14 mouse cellular contexts compared by ENCODE assay signal in the genomic region with DNA sequence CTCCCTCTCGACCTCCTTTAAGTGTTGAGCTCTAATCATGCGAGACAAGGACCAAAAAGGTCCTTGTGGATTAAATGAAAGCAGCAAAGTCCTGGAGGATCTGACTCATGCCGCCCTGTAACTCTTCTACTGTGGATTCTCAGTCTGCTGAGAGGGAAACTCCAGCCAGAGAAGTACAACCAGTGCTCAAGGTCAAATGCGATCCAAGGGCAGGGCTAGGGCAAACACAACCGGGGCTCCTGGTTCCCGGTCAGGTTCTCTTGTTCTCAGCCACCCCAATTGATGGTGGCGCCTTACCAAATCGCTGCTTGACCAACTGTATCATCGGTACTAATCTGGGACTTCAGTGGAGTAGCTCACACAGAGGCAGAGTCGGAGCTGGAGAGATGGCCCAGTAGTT. TPM values are rescaled to one million over a fixed set of nuclear protein-coding genes. Genes with fewer than 3 reads are reported as not detected.
DNase-seq lines count a peak whose midpoint lies in the region; ATAC-seq and TF ChIP-seq lines count a peak whose summit lies in the region.
"Had no signal": no experiment of that assay in that cellular context is flagged by ENCODE, and none has a peak within 500 bp of the region (broad histone marks: within the 10 kb centered on the region; RNA-seq: fewer than 3 reads in every experiment).

No protein-coding gene starts in this region.

- no peaks in the 10 kb centered on the region for H3K36me3 ChIP-seq in heart, embryonic 16.5 days (ENCODE audit: control insufficient read depth, insufficient read depth)
- peaks cover 6% of the 10 kb centered on the region; the same call in 1 of the 2 replicates for H3K36me3 ChIP-seq in liver, postnatal 0 days (replicated peaks; ENCODE audit: insufficient read depth, low read length)
- H3K36me3 ChIP-seq: neural tube, embryonic 13.5 days had no signal

- TF ChIP-seq EP300 in liver, postnatal 0 days (IDR thresholded peaks at IDR 0.05; ENCODE audit: low read depth) = no peak

- no peak for ATAC-seq in heart, embryonic 16.5 days (replicated peaks; ENCODE audit: extremely low read depth, insufficient read depth, low FRiP score)
- no peak for ATAC-seq in liver, postnatal 0 days
- ATAC-seq: midbrain, embryonic 13.5 days had no signal

- H3K27me3 ChIP-seq in heart, embryonic 16.5 days (ENCODE audit: control insufficient read depth, insufficient read depth, low read length) = no peaks in the 10 kb centered on the region
- H3K27me3 ChIP-seq in liver, postnatal 0 days (ENCODE audit: insufficient read depth, low read length) = no peaks in the 10 kb centered on the region
- H3K27me3 ChIP-seq: liver, embryonic 15.5 days; midbrain, embryonic 13.5 days; neural tube, embryonic 13.5 days had no signal

- peaks cover 58% of the 10 kb centered on the region for H3K4me1 ChIP-seq in heart, embryonic 16.5 days (ENCODE audit: control insufficient read depth, insufficient read depth, low read length)
- peaks cover 33% of the 10 kb centered on the region for H3K4me1 ChIP-seq in liver, postnatal 0 days (ENCODE audit: insufficient read depth)

- TF ChIP-seq CTCF in layer of hippocampus, adult 2 months (conservative IDR thresholded peaks at IDR 0.05) = no peak
- TF ChIP-seq CTCF in liver, postnatal 0 days (IDR thresholded peaks at IDR 0.05; ENCODE audit: low read depth) = no peak

- H3K9ac ChIP-seq in heart, embryonic 16.5 days (ENCODE audit: low read length) = peak overlapping the region; percentile 51
- no peak overlapping the region for H3K9ac ChIP-seq in liver, postnatal 0 days (replicated peaks)
- H3K9ac ChIP-seq: liver, embryonic 15.5 days; midbrain, embryonic 13.5 days; neural tube, embryonic 13.5 days had no signal

- peak overlapping the region; percentile 82; the same call in 1 of the 2 replicates for H3K27ac ChIP-seq in layer of hippocampus, adult 2 months
- H3K27ac ChIP-seq in heart, embryonic 16.5 days (ENCODE audit: low read length) = peak overlapping the region; percentile 74
- H3K27ac ChIP-seq in liver, postnatal 0 days (ENCODE audit: low read depth) = no peak overlapping the region
- H3K27ac ChIP-seq: midbrain, embryonic 13.5 days; neural tube, embryonic 13.5 days had no signal

- H3K4me2 ChIP-seq in heart, embryonic 16.5 days (ENCODE audit: low read depth, low read length) = no peak overlapping the region
- H3K4me2 ChIP-seq in liver, postnatal 0 days (ENCODE audit: low read depth, low read length) = no peak overlapping the region
- H3K4me2 ChIP-seq: liver, embryonic 15.5 days; midbrain, embryonic 13.5 days; neural tube, embryonic 13.5 days had no signal

- H3K9me3 ChIP-seq in heart, embryonic 16.5 days (replicated peaks; ENCODE audit: control insufficient read depth, low read length) = no peaks in the 10 kb centered on the region
- no peaks in the 10 kb centered on the region for H3K9me3 ChIP-seq in liver, postnatal 0 days (ENCODE audit: low read length)
- H3K9me3 ChIP-seq: liver, embryonic 15.5 days; midbrain, embryonic 13.5 days; neural tube, embryonic 13.5 days had no signal

- 57% methylated on average over 10 of the region's 10 CpGs for WGBS in heart, embryonic 16.5 days
- WGBS in liver, postnatal 0 days (ENCODE audit: insufficient replicate concordance) = 79% methylated on average over 10 of the region's 10 CpGs

- DNase-seq in layer of hippocampus, adult 2 months (ENCODE audit: low spot score in 2 of 2) = no peak
- DNase-seq in layer of hippocampus, postnatal 14 days (ENCODE audit: low spot score in 2 of 2) = no peak
- peak; percentile 34 for DNase-seq in cerebellum, adult 9-11 months
- DNase-seq in liver, postnatal 0 days = peak; percentile 9
- no peak for DNase-seq in ovary, postnatal 14 days (ENCODE audit: low spot score)
- DNase-seq in right cerebral cortex, adult 2 months (ENCODE audit: low spot score in 2 of 2) = no peak
- DNase-seq: gastrocnemius, postnatal 10 days; layer of hippocampus, postnatal 36 days; spleen, adult 18-20 months; thymus, adult 18-20 months had no signal

- H3K4me3 ChIP-seq in layer of hippocampus, adult 2 months = no peak overlapping the region
- H3K4me3 ChIP-seq in heart, embryonic 16.5 days (ENCODE audit: low read length) = no peak overlapping the region
- no peak overlapping the region for H3K4me3 ChIP-seq in liver, postnatal 0 days (ENCODE audit: low read depth, low read length)
- H3K4me3 ChIP-seq: liver, embryonic 15.5 days; midbrain, embryonic 13.5 days; neural tube, embryonic 13.5 days had no signal

RNA-seq across cellular contexts. Expression of gene Fam53b, which starts 12.8 kb away (rescaled TPM):
- total RNA-seq in layer of hippocampus, adult 2 months (2021) = 10 to 100 TPM; 42.3 to 54.8 TPM
- 10 to 100 TPM; 26.4 to 27.2 TPM for total RNA-seq in layer of hippocampus, postnatal 14 days (2021)
- 16.4 and 21.8 TPM in 2 replicates for polyA plus RNA-seq in heart, embryonic 16.5 days (2015; fragmentation: Nextera tagmentation; extraction: Ambion mirVana)
- 15.2 and 17.2 TPM in 2 replicates for polyA plus RNA-seq in liver, postnatal 0 days (2015; fragmentation: Nextera tagmentation; extraction: Ambion mirVana)

RNA-seq across cellular contexts. Expression of gene Eef1akmt2, which starts 51.6 kb away (rescaled TPM):
- total RNA-seq in layer of hippocampus, adult 2 months (2021) = 10 to 100 TPM; 35.8 to 38.6 TPM
- total RNA-seq in layer of hippocampus, postnatal 14 days (2021) = 10 to 100 TPM; 30.8 to 36.3 TPM
- 35.1 and 43.0 TPM in 2 replicates for polyA plus RNA-seq in heart, embryonic 16.5 days (2015; fragmentation: Nextera tagmentation; extraction: Ambion mirVana)
- polyA plus RNA-seq in liver, postnatal 0 days (2015; fragmentation: Nextera tagmentation; extraction: Ambion mirVana) = 14.1 and 15.0 TPM in 2 replicates

RNA-seq across cellular contexts. Expression of gene Abraxas2, which starts 58.2 kb away (rescaled TPM):
- 10 to 100 TPM; 28.8 to 30.3 TPM for total RNA-seq in layer of hippocampus, adult 2 months (2021)
- 10 to 100 TPM; 26.4 to 29.6 TPM for total RNA-seq in layer of hippocampus, postnatal 14 days (2021)
- 26.0 and 30.0 TPM in 2 replicates for polyA plus RNA-seq in heart, embryonic 16.5 days (2015; fragmentation: Nextera tagmentation; extraction: Ambion mirVana)
- polyA plus RNA-seq in liver, postnatal 0 days (2015; fragmentation: Nextera tagmentation; extraction: Ambion mirVana) = 13.0 and 15.5 TPM in 2 replicates

Comparison
In these comparisons a context has a peak if more than half of its experiments do, and no peak if none do; other contexts are left out.
1. DNase-seq: peak in cerebellum, adult 9-11 months (single experiment) and liver, postnatal 0 days (single experiment); none in layer of hippocampus, adult 2 months (0 of 2), layer of hippocampus, postnatal 14 days (0 of 2), ovary, postnatal 14 days (single experiment) and right cerebral cortex, adult 2 months (0 of 2).